Mouse (Mus musculus) cortical plate, adult 2 months (tissue): Measurements from ENCODE around the gene Rasa2.

Source experiments
- CTCF ChIP-seq: fragments of 200-500 bp; IDR thresholded peaks from 2 replicates; pipeline ENCODE4 v1.5.1; 2011; ENCODE audit warnings: mild to moderate bottlenecking, control low read depth, low read length; ENCODE audit not compliant: insufficient read depth; ENCODE audit errors: extremely low read depth
- POLR2A ChIP-seq: fragments of 200-500 bp; IDR thresholded peaks from 2 replicates; pipeline ENCODE4 v1.6.1; 2011; ENCODE audit warnings: mild to moderate bottlenecking, low read length, control low read depth; ENCODE audit not compliant: insufficient read depth; ENCODE audit errors: extremely low read depth

DNA sequence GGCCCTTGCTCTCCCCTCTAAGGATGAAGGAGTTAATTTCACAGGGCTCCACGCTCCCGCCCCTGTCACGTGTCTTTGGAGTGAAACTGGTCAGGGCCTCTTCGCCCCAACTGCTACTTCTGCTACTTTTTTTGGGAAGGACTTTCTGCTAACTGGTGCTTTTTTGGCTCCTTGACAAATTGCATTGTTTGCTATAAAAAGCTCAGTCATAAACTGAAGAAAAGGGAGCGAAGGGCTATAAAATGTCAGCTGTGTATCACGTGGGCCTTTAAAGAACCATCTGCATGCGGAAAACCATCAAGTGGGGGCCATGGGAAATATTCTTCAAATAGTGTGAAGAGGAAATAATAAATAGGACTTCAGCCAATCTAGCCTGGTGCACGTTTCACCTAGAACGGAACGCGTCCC, 100.7 kb downstream of the Rasa2 start:
- TF ChIP-seq CTCF, result no peak
- TF ChIP-seq POLR2A, result no peak
